Comparison of ENCODE assay signal across 20 mouse cellular contexts in genomic region chr4:136383052-136383451, GRCm38 (mm10). TPM values are rescaled to one million over a fixed set of nuclear protein-coding genes. Genes with fewer than 3 reads are reported as not detected.
DNase-seq lines count a peak whose midpoint lies in the region; ATAC-seq and TF ChIP-seq lines count a peak whose summit lies in the region.
"Had no signal": no experiment of that assay in that cellular context is flagged by ENCODE, and none has a peak within 500 bp of the region (broad histone marks: within the 10 kb centered on the region; RNA-seq: fewer than 3 reads in every experiment).

No protein-coding gene starts in this region.

- no peak for DNase-seq in hindbrain, postnatal 0 days (ENCODE audit: low spot score)
- no peak for DNase-seq in liver, postnatal 0 days
- DNase-seq in A20 (ENCODE audit: low read depth, low spot score) (peak; percentile 29), WW6 (ENCODE audit: low read depth, low spot score) (peak; percentile 7)
- DNase-seq in natural killer cell, adult 2 months (ENCODE audit: low spot score in 2 of 2) = no peak
- DNase-seq in urinary bladder, postnatal 4 days (ENCODE audit: low spot score in 2 of 2) = no peak
- DNase-seq: adrenal gland, postnatal 25 days; cerebellum, adult 18-20 months; gastrocnemius, postnatal 25 days; thymus, adult 18-20 months had no signal

- TF ChIP-seq EP300 in liver, postnatal 0 days (IDR thresholded peaks at IDR 0.05; ENCODE audit: low read depth) = no peak

- H3K4me2 ChIP-seq in hindbrain, postnatal 0 days (ENCODE audit: low read depth, low read length) = no peak overlapping the region
- H3K4me2 ChIP-seq in hindbrain, embryonic 13.5 days = no peak overlapping the region
- no peak overlapping the region for H3K4me2 ChIP-seq in liver, postnatal 0 days (ENCODE audit: low read depth, low read length)
- H3K4me2 ChIP-seq in liver, embryonic 12.5 days = no peak overlapping the region
- H3K4me2 ChIP-seq: lung, embryonic 15.5 days; midbrain, embryonic 12.5 days had no signal

- no peaks in the 10 kb centered on the region for H3K36me3 ChIP-seq in hindbrain, postnatal 0 days (ENCODE audit: insufficient read depth, low read length)
- no peaks in the 10 kb centered on the region for H3K36me3 ChIP-seq in hindbrain, embryonic 13.5 days
- H3K36me3 ChIP-seq in liver, postnatal 0 days (replicated peaks; ENCODE audit: insufficient read depth, low read length) = no peaks in the 10 kb centered on the region
- H3K36me3 ChIP-seq in liver, embryonic 12.5 days = no peaks in the 10 kb centered on the region
- H3K36me3 ChIP-seq: embryonic facial prominence, embryonic 10.5 days; heart, embryonic 10.5 days; hindbrain, embryonic 10.5 days; lung, embryonic 15.5 days; midbrain, embryonic 12.5 days had no signal

- no peak overlapping the region for H3K4me3 ChIP-seq in hindbrain, postnatal 0 days (ENCODE audit: low read length)
- no peak overlapping the region for H3K4me3 ChIP-seq in hindbrain, embryonic 13.5 days
- no peak overlapping the region for H3K4me3 ChIP-seq in liver, postnatal 0 days (ENCODE audit: low read depth, low read length)
- no peak overlapping the region for H3K4me3 ChIP-seq in liver, embryonic 12.5 days
- H3K4me3 ChIP-seq: embryonic facial prominence, embryonic 10.5 days; heart, embryonic 10.5 days; hindbrain, embryonic 10.5 days; lung, embryonic 15.5 days; midbrain, embryonic 12.5 days had no signal

- H3K4me1 ChIP-seq in hindbrain, postnatal 0 days (ENCODE audit: insufficient read depth, low read length) = no peaks in the 10 kb centered on the region
- H3K4me1 ChIP-seq in hindbrain, embryonic 13.5 days (replicated peaks) = no peaks in the 10 kb centered on the region
- H3K4me1 ChIP-seq in liver, postnatal 0 days (ENCODE audit: insufficient read depth) = no peaks in the 10 kb centered on the region
- H3K4me1 ChIP-seq in liver, embryonic 12.5 days = no peaks in the 10 kb centered on the region
- H3K4me1 ChIP-seq: heart, embryonic 10.5 days; hindbrain, embryonic 10.5 days; lung, embryonic 15.5 days; midbrain, embryonic 12.5 days had no signal

- H3K9me3 ChIP-seq in hindbrain, postnatal 0 days (ENCODE audit: low read length) = no peaks in the 10 kb centered on the region
- H3K9me3 ChIP-seq in hindbrain, embryonic 13.5 days = no peaks in the 10 kb centered on the region
- no peaks in the 10 kb centered on the region for H3K9me3 ChIP-seq in liver, postnatal 0 days (ENCODE audit: low read length)
- H3K9me3 ChIP-seq in liver, embryonic 12.5 days (replicated peaks) = no peaks in the 10 kb centered on the region
- H3K9me3 ChIP-seq: embryonic facial prominence, embryonic 10.5 days; heart, embryonic 10.5 days; hindbrain, embryonic 10.5 days; lung, embryonic 15.5 days had no signal

- H3K27me3 ChIP-seq in hindbrain, postnatal 0 days (ENCODE audit: insufficient read depth, low read length) = no peaks in the 10 kb centered on the region
- H3K27me3 ChIP-seq in hindbrain, embryonic 13.5 days = no peaks in the 10 kb centered on the region
- H3K27me3 ChIP-seq in liver, postnatal 0 days (ENCODE audit: insufficient read depth, low read length) = no peaks in the 10 kb centered on the region
- peaks cover 10% of the 10 kb centered on the region; the same call in 1 of the 2 replicates for H3K27me3 ChIP-seq in liver, embryonic 12.5 days (replicated peaks)
- H3K27me3 ChIP-seq: lung, embryonic 15.5 days; midbrain, embryonic 12.5 days had no signal

- 88% methylated on average over 5 of the region's 5 CpGs for WGBS in hindbrain, postnatal 0 days
- WGBS in hindbrain, embryonic 13.5 days = 86% methylated on average over 5 of the region's 5 CpGs
- 80% methylated on average over 5 of the region's 5 CpGs for whole genome bisulfite sequencing in liver, postnatal 0 days (ENCODE audit: insufficient replicate concordance)
- WGBS in liver, embryonic 12.5 days (ENCODE audit: insufficient replicate concordance) = 62% methylated on average over 5 of the region's 5 CpGs

- no peak overlapping the region for H3K9ac ChIP-seq in hindbrain, postnatal 0 days (replicated peaks; ENCODE audit: low read length)
- no peak overlapping the region for H3K9ac ChIP-seq in hindbrain, embryonic 13.5 days
- no peak overlapping the region for H3K9ac ChIP-seq in liver, postnatal 0 days (replicated peaks)
- no peak overlapping the region for H3K9ac ChIP-seq in liver, embryonic 12.5 days
- H3K9ac ChIP-seq: lung, embryonic 15.5 days; midbrain, embryonic 12.5 days had no signal

- no peak overlapping the region for H3K27ac ChIP-seq in hindbrain, postnatal 0 days
- no peak overlapping the region for H3K27ac ChIP-seq in hindbrain, embryonic 13.5 days
- H3K27ac ChIP-seq in liver, postnatal 0 days (ENCODE audit: low read depth) = no peak overlapping the region
- no peak overlapping the region for H3K27ac ChIP-seq in liver, embryonic 12.5 days
- H3K27ac ChIP-seq: embryonic facial prominence, embryonic 10.5 days; heart, embryonic 10.5 days; hindbrain, embryonic 10.5 days; lung, embryonic 15.5 days; midbrain, embryonic 12.5 days had no signal

- no peak for ATAC-seq in hindbrain, postnatal 0 days
- no peak for ATAC-seq in hindbrain, embryonic 13.5 days (ENCODE audit: low FRiP score)
- ATAC-seq in liver, postnatal 0 days = no peak
- no peak for ATAC-seq in liver, embryonic 12.5 days
- ATAC-seq: inflammation-experienced regulatory T-cells, adult 6 months had no signal

- peak; percentile 50 for TF ChIP-seq CTCF in hindbrain, postnatal 0 days (IDR thresholded peaks at IDR 0.05; ENCODE audit: low read depth)
- peak; percentile 52 for TF ChIP-seq CTCF in liver, postnatal 0 days (IDR thresholded peaks at IDR 0.05; ENCODE audit: low read depth)

RNA-seq across cellular contexts. Expression of gene Htr1d, which starts 40.3 kb away (rescaled TPM):
- total RNA-seq in hindbrain, postnatal 0 days (2014; rRNA removed) = 2.7 and 3.7 TPM in 2 replicates
- 3.6 and 4.0 TPM in 2 replicates for polyA plus RNA-seq in hindbrain, postnatal 0 days (2015; fragmentation: Nextera tagmentation; extraction: Ambion mirVana)
- polyA plus RNA-seq in hindbrain, embryonic 13.5 days (2015; fragmentation: Nextera tagmentation; extraction: Ambion mirVana) = 0.55 and 1.1 TPM in 2 replicates
- polyA plus RNA-seq in liver, postnatal 0 days (2015; fragmentation: Nextera tagmentation; extraction: Ambion mirVana) = not detected in 2 replicates
- not detected in 2 replicates for polyA plus RNA-seq in liver, embryonic 12.5 days (2016; fragmentation: Nextera tagmentation; extraction: Ambion mirVana)
- total RNA-seq: adrenal gland, postnatal 25 days; gastrocnemius, postnatal 25 days; megakaryocyte progenitor cell, adult 5-6 weeks had no signal
- polyA plus RNA-seq: heart, postnatal 0 days; inflammation-experienced regulatory T-cells, adult 6 months; lung, embryonic 15.5 days had no signal

Comparison
In these comparisons a context has a peak if more than half of its experiments do, and no peak if none do; other contexts are left out.
1. DNase-seq: peak in A20 (single experiment) and WW6 (single experiment); none in hindbrain, postnatal 0 days (single experiment), liver, postnatal 0 days (single experiment), natural killer cell, adult 2 months (0 of 2) and urinary bladder, postnatal 4 days (0 of 2).